Mouse (Mus musculus): ENCODE measurements around the gene Rap1gap.

Gene Rap1gap

GRCm38 (mm10) chr4:137692107-137692902 is 27.8 kb downstream of the Rap1gap start:
- DNase-seq (ENCODE audit: low read depth) = no peak

- DNase-seq (ENCODE audit: low read depth) = no peak
These were observed 30.8 kb downstream of the Rap1gap start for GRCm38 (mm10) chr4:137695300-137695699.

GRCm38 (mm10) chr4:137695900-137696299 is 31.4 kb downstream of the Rap1gap start:
- no peak for DNase-seq (ENCODE audit: low read depth)

GRCm38 (mm10) chr4:137697156-137697885 is 32.8 kb downstream of the Rap1gap start:
- no peak for DNase-seq (ENCODE audit: low read depth)

DNA sequence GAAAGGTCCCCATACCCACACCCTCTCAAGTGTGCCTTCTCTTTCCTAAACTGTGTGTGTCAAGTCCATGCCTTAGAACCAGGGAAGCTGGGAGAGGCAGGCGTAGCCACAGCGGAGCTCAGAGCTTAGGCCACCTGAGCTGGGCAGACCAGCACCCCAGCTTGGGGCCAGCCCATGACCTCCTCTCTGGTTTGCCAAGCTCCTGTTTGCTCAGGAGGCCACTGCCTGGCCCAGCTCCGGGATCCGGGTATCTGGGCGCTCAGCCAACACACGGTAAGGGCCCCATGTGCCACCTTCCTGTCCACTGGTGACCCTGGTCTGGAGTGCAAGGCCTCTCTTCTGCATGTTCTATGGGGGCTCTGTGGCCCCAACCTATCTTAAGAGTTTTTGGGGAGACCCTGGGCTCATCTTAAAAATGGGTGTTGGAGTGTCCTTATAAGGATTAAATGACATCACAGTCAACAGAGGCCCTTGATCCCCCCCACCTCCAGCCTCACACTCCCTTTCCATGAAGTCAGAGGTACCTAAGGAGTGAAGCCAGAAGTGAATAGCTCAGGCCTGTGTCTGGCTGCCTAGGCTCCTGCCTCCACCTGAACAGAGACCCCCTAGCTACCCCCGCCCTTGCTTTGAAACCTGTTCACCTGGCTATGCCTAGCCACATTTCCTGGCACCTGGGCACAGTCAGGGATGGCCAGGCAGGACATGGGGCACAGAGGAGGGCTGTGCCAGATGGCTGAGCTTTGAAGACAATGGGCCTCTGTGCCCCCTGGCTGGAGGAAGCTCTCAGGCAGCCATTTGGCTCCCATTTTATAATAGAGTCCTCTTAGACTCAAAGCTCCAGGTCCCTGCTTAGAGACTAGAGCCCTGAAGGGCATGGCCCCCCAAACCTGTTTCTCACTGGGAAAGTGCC is 33.8 kb downstream of the Rap1gap start:
- no peak for DNase-seq (ENCODE audit: low read depth)

DNA sequence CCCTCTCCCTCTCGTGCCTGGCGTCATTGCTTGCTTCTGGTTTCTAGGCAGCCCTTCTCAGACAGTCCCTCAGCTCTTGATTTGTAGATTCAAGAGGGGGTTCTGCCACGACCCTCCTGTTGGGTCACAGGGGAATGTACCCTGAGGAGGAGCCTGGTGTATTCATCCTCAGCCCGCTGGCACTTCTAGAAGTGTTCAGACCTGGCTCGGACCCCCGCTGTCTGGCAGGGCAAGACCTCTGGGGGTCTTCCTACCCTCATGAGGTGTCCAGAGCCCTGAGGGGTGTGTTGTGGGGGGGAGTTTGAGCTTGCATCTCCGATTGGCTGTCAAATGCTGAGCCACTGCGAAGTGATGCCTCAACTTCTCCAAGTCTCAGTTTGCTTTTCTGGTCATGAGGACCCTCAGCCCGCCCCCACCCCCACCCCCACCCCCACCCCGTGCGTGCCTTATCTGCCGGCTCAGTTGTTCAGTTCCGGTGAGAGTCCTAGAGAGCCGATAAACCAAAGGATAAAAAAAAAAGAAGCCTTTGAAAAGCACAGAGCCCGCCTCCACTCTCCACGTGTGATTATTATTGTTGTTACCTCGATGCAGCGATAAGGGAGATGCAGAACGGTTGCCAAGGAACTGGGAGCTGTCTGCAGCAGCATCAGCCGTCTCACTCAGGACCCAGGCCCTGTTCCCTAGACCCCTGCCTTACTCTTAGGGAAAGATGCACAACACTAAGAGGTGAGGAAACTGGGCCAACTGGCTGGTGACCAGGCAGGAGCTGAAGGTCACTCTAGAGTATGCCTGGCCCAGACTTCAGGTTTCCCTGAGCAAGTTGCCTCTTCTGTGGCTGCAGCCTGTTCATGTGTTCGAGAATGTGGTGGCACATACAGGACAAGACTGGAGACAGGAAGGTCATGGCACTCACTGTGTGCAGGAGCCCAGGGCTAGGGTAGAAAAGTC is 35.0 kb downstream of the Rap1gap start:
- no peak for DNase-seq (ENCODE audit: low read depth)

GRCm38 (mm10) chr4:137700960-137701359 is 36.4 kb downstream of the Rap1gap start:
- DNase-seq (ENCODE audit: low read depth) = no peak

DNA sequence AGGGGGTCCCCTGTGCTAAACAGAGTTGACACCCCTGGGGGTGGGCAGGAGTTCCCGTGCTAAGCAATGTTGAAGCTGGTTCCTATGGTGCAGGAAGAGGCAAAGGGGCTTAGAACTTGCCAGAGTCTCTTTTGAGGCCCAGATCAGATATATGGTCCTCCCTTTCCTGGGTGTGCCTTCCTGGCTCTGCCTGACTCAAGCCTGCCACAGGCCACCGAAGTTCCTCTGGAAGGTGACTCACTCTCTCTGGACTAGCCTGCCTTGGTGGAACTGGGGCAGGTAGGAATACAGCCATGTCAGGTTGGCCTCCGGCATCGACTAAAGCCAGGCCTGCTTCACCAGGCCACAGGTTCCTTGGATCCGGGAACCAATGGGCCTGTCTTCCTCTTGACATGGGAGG is 38.6 kb downstream of the Rap1gap start:
- DNase-seq (ENCODE audit: low read depth) = no peak

- no peak for DNase-seq (ENCODE audit: low read depth)
These were observed 40.0 kb downstream of the Rap1gap start for GRCm38 (mm10) chr4:137704561-137704960.

- DNase-seq (ENCODE audit: low read depth) = no peak
These were observed 40.9 kb downstream of the Rap1gap start for GRCm38 (mm10) chr4:137705379-137705778.

DNA sequence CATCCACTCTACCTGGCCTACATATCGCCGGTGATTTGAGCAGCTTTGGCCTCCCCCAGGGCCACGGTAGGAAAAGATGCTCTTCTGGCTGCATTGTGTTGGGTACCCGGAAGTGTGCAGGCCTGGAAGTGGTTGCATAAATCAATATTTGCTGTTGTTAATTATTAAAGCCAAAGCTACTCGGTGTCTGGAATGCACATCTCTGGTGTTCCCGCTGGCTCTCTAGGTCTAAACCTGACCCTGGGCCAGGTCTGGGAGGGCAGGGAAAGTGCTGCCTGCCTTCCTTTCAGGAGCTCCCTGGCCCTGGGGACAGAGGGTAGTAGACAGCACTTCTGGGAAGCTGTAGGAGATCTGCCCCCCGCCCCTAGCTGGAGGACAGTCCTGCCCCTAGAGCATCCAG is 42.0 kb downstream of the Rap1gap start:
- no peak for DNase-seq (ENCODE audit: low read depth)

GRCm38 (mm10) chr4:137707216-137707990 is 42.9 kb downstream of the Rap1gap start:
- DNase-seq (ENCODE audit: low read depth) = peak; percentile 73

DNA sequence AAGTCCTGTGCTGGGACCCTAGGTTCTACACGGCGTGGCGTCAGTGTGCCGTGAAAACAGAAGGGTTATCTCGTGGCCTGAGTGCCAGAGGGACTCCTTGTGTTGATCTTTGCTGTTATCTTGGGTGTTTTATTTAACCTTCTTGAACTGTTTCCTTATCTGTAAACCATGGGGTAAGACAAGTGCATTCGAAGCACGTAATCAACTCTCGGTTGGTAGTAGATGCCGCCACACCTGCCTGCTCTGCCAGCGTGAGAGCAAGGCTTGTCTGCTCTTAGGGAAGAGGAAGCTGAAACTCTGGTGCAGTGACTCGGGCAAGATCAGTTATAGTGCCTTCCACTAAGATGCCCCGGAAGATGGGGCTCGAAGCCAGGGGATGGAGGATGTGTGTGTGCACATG is 48.4 kb downstream of the Rap1gap start:
- DNase-seq (ENCODE audit: low read depth) = no peak

DNA sequence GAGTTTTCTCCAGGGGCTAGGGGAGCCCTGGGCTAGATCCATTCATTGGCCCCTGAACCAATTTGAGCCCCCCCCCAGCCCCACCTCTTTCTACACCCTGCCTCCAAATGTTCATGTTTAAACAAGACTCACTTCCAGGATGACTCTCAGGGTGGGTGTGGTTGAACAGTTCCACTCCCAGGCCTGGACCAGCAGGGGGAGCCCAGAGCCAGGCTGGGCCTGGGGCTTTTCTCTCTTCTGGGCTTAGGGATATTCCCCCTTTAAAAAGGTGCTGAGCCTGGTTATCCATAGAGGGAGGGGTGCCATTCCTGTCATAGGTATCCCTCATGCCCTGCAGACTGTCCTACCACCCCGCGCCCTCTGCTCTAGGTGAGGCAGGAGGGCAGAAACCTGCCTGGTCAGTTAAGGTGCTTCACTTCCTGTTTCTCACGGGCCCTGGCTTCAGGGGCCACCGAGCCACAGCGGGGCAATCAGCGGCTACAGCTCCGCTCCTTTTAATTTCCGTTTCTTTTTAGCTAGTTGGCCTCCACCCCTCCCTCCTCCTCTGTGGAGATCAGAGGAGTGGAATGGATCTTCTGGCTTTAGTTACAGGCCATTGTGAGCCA is 49.6 kb downstream of the Rap1gap start:
- peak; percentile 49 for DNase-seq (ENCODE audit: low read depth)

DNA sequence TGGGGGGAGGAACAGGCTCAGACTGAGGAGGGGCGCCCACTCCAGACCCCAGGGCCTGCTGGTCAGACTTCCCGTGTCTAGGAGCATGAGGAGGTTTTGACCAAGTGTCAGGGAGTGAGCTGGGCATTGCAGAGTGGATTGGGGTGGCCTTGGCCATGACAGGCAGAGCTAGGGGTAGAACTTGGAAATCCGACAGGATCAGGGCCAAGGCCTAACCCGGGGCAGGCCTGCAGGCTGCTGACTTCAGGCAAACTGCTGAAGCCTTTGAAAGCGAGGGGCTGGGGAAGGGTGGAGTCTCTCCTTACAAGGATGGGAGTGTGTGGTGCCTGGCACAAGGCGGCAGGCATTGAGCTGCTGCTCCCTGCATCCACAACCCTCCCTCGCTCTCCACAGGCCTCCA is 52.5 kb downstream of the Rap1gap start:
- no peak for DNase-seq (ENCODE audit: low read depth)

DNA sequence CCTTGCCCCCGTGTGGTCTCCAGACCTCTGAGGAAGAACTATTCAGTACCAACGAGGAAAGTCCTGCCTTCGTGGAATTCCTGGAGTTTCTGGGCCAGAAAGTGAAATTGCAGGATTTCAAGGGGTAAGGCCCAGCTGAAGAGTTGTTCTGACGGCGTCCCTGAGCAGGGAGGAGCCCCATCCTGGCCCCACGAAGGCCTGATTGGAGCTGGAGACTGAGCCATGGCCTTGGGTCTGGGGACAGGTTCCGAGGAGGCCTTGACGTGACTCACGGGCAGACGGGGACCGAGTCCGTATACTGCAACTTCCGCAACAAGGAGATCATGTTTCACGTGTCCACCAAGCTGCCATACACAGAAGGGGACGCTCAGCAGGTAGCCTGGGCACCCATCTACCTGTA is 53.1 kb downstream of the Rap1gap start:
- no peak for DNase-seq (ENCODE audit: low read depth)

GRCm38 (mm10) chr4:137719378-137720077 is 55.0 kb downstream of the Rap1gap start:
- DNase-seq (ENCODE audit: low read depth) = no peak

GRCm38 (mm10) chr4:137721563-137721962 is 57.0 kb downstream of the Rap1gap start:
- no peak for DNase-seq (ENCODE audit: low read depth)

DNA sequence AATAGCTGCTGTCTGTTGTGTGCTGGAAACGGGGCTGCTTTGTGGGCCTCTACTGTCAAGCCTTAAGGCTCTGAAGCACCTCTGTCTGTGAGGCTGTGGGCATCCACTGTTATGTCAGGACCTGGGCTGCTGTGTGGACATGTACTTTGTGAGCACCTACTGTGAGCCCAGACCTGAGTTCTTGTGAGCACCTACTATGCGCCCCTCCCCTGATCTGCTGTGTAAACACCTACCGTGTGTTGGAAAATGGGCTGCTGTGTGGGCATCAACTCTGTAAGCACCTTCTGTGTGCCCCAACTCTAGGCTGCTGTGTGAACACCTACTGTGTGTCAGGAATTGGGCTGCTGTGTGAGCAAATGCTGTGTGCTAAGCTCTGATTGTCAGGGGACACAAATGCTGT is 57.7 kb downstream of the Rap1gap start:
- DNase-seq (ENCODE audit: low read depth) = no peak

Data from induced T-regulatory cell, adult 2 months (primary cell).